Mouse (Mus musculus) liver, embryonic 15.5 days (tissue): ENCODE measurements around the gene Vwa7. TPM values are rescaled to one million over a fixed set of nuclear protein-coding genes. Genes with fewer than 3 reads are reported as not detected.
A peak's percentile ranks its signal among the peaks of the same experiment; 100 is the strongest.

Experiments
- ATAC-seq: fragments of 200-750 bp; cut with Nextera tagmentation; 2 replicates; pipeline ENCODE4 v1.8.0; 2017; ENCODE audit warnings: moderate number of reproducible peaks, mild to moderate bottlenecking, moderate library complexity; ENCODE audit not compliant: insufficient read depth
- H3K27ac ChIP-seq: fragments of 300-500 bp; sonication (generic); replicated peaks from 2 replicates; pipeline ENCODE4 v1.5.1; 2015; ENCODE audit warnings: mild to moderate bottlenecking, inconsistent platforms
- H3K27me3 ChIP-seq: fragments of 300-500 bp; sonication (generic); 2 replicates; pipeline ENCODE4 v1.6.1; 2015; ENCODE audit warnings: mild to moderate bottlenecking, inconsistent platforms
- H3K36me3 ChIP-seq: fragments of 300-500 bp; sonication (generic); replicated peaks from 2 replicates; pipeline ENCODE4 v1.6.1; 2015; ENCODE audit warnings: moderate library complexity, mild to moderate bottlenecking, inconsistent platforms
- H3K4me1 ChIP-seq: fragments of 300-500 bp; sonication (generic); replicated peaks from 2 replicates; pipeline ENCODE4 v1.6.1; 2015; ENCODE audit warnings: inconsistent platforms
- H3K4me2 ChIP-seq: fragments of 300-500 bp; sonication (generic); 2 replicates; pipeline ENCODE4 v1.6.1; 2015; ENCODE audit warnings: moderate library complexity, mild to moderate bottlenecking, inconsistent platforms
- H3K4me3 ChIP-seq: fragments of 300-500 bp; sonication (generic); replicated peaks from 2 replicates; pipeline ENCODE4 v1.5.1; 2015; ENCODE audit warnings: mild to moderate bottlenecking, inconsistent platforms
- H3K9ac ChIP-seq: fragments of 300-500 bp; sonication (generic); 2 replicates; pipeline ENCODE4 v1.6.1; 2015; ENCODE audit warnings: moderate library complexity, mild to moderate bottlenecking, inconsistent platforms
- H3K9me3 ChIP-seq: fragments of 300-500 bp; sonication (generic); replicated peaks from 2 replicates; pipeline ENCODE4 v1.6.1; 2016; ENCODE audit warnings: inconsistent platforms
- WGBS: fragments of 180-500 bp; shearing (Covaris S2); methylation state at CpG from one replicate; pipeline ENCODE4 v1.1.7; 2015; ENCODE audit warnings: mixed read lengths; ENCODE audit not compliant: insufficient replicate concordance; 5-methylcytosine and 5-hydroxymethylcytosine counted together
- polyA plus RNA-seq: library from polyadenylated mRNA; unstranded; fragments of >200 nt; fragmentation: Nextera tagmentation; extraction: Ambion mirVana; gene quantifications from 2 replicates; pipeline ENCODE4 v1.2.1, GENCODE M21; 2015

Vwa7 gene
- polyA plus RNA-seq, 1 experiment from 2014 or later = 0.09 TPM

DNA sequence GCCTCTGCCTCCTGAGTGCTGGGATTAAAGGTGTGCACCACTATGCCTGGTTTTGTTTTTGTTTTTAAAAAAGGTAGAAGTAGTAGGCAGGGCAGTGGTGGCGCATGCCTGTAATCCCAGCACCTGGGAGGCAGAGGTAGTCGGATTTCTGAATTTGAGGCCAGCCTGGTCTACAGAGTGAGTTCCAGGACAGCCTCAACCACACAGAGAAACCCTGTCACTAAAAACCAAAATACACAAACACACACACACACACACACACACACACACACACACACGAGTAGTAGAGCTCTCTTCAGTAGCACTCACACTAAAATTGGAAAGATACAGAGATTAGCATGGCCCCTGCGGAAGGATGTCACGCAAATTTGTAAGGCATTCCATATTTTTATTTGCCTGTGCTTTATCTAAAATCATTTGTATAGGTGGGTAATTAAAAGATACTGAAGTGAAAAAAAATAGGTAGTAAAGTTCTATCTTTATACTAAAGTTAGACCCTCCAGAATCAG lies 32.6 kb downstream of the Vwa7 start:
- no peaks in the 10 kb centered on the region for H3K27me3 ChIP-seq
- peaks cover 92% of the 10 kb centered on the region for H3K4me1 ChIP-seq

GRCm38 (mm10) chr17:35049561-35050016 lies 33.2 kb downstream of the Vwa7 start, which contains the start of gene Clic1:
TSS of gene Clic1 (plus strand) at chr17:35049966.
- WGBS = 1% methylated on average over 11 of the region's 11 CpGs
- Histone ChIP-seq H3K27ac (peak within 1 kb of the TSS; percentile 91), H3K9me3 (no peaks in the 10 kb centered on the region), H3K27me3 (no peaks in the 10 kb centered on the region), H3K4me1 (peaks cover 86% of the 10 kb centered on the region), H3K36me3 (peaks cover 27% of the 10 kb centered on the region), H3K4me3 (peak within 1 kb of the TSS; percentile 72), H3K9ac (peak within 1 kb of the TSS; percentile 87), H3K4me2 (peak within 1 kb of the TSS; percentile 98)
- no peak for ATAC-seq

More for the DNA sequence above, 32.6 kb downstream of the Vwa7 start:
- Histone ChIP-seq H3K9me3 (no peaks in the 10 kb centered on the region), H3K36me3 (peaks cover 21% of the 10 kb centered on the region), H3K9ac (0 out of 2 replicates have a peak overlapping the region, but pooled peaks have one; percentile 12), H3K4me2 (peak overlapping the region; percentile 98), H3K27ac (peak overlapping the region; percentile 91), H3K4me3 (peak overlapping the region; percentile 72; the same call in 1 of the 2 replicates)
- ATAC-seq = no peak
- WGBS = 32% methylated on average over 5 of the region's 5 CpGs

GRCm38 (mm10) chr17:35050126-35050750 lies 33.9 kb downstream of the Vwa7 start:
- peak; percentile 23 for ATAC-seq
- under 1% methylated on average over 27 of the region's 27 CpGs for WGBS
- no peaks in the 10 kb centered on the region for H3K27me3 ChIP-seq
- peak overlapping the region; percentile 91 for H3K27ac ChIP-seq
- H3K9ac ChIP-seq = peak overlapping the region; percentile 87
- no peaks in the 10 kb centered on the region for H3K9me3 ChIP-seq
- peak overlapping the region; percentile 72 for H3K4me3 ChIP-seq
- H3K4me2 ChIP-seq = peak overlapping the region; percentile 98
- peaks cover 82% of the 10 kb centered on the region for H3K4me1 ChIP-seq
- H3K36me3 ChIP-seq = peaks cover 33% of the 10 kb centered on the region

- ATAC-seq = peak; percentile 44; the same call in 1 of the 2 replicates
- 2% methylated on average over 21 of the region's 21 CpGs for WGBS
- H3K4me1 ChIP-seq = peaks cover 81% of the 10 kb centered on the region
Observed at GRCm38 (mm10) chr17:35051156-35052086, 35.0 kb downstream of the Vwa7 start.

GRCm38 (mm10) chr17:35052271-35052798 lies 36.0 kb downstream of the Vwa7 start:
- Histone ChIP-seq H3K4me2 (peak overlapping the region; percentile 98), H3K27ac (peak overlapping the region; percentile 91), H3K9ac (peak overlapping the region; percentile 87), H3K27me3 (no peaks in the 10 kb centered on the region), H3K4me3 (peak overlapping the region; percentile 72), H3K36me3 (peaks cover 52% of the 10 kb centered on the region), H3K9me3 (no peaks in the 10 kb centered on the region), H3K4me1 (peaks cover 76% of the 10 kb centered on the region)
- no peak for ATAC-seq
- WGBS = 81% methylated on average over 12 of the region's 12 CpGs

More at GRCm38 (mm10) chr17:35051156-35052086, 35.0 kb downstream of the Vwa7 start:
- Histone ChIP-seq H3K9me3 (no peaks in the 10 kb centered on the region), H3K4me3 (peak overlapping the region; percentile 72), H3K9ac (peak overlapping the region; percentile 87), H3K36me3 (peaks cover 45% of the 10 kb centered on the region), H3K27me3 (no peaks in the 10 kb centered on the region), H3K4me2 (peak overlapping the region; percentile 98), H3K27ac (peak overlapping the region; percentile 91)

GRCm38 (mm10) chr17:35055691-35056495 lies 39.5 kb downstream of the Vwa7 start:
- no peaks in the 10 kb centered on the region for H3K9me3 ChIP-seq
- H3K9ac ChIP-seq = no peak overlapping the region
- no peak overlapping the region for H3K27ac ChIP-seq
- no peak overlapping the region for H3K4me3 ChIP-seq
- H3K4me2 ChIP-seq = no peak overlapping the region
- WGBS = 77% methylated on average over 7 of the region's 7 CpGs
- peaks cover 65% of the 10 kb centered on the region for H3K36me3 ChIP-seq
- no peak for ATAC-seq
- H3K27me3 ChIP-seq = peaks cover 8% of the 10 kb centered on the region; the same call in 1 of the 2 replicates
- H3K4me1 ChIP-seq = peaks cover 77% of the 10 kb centered on the region

- Histone ChIP-seq H3K4me3 (no peak overlapping the region), H3K9me3 (no peaks in the 10 kb centered on the region), H3K27ac (0 out of 2 replicates have a peak overlapping the region, but pooled peaks have one; percentile 3), H3K9ac (no peak overlapping the region), H3K4me1 (peaks cover 71% of the 10 kb centered on the region), H3K4me2 (no peak overlapping the region), H3K36me3 (peaks cover 63% of the 10 kb centered on the region), H3K27me3 (peaks cover 16% of the 10 kb centered on the region; the same call in 1 of the 2 replicates)
- WGBS = 23% methylated on average over 3 of the region's 3 CpGs
- ATAC-seq = no peak
Observed at GRCm38 (mm10) chr17:35057090-35057489, 40.7 kb downstream of the Vwa7 start.

GRCm38 (mm10) chr17:35058316-35058715 lies 41.9 kb downstream of the Vwa7 start:
- peaks cover 24% of the 10 kb centered on the region for H3K27me3 ChIP-seq
- peaks cover 59% of the 10 kb centered on the region for H3K4me1 ChIP-seq
- WGBS = 65% methylated on average over 9 of the region's 9 CpGs
- ATAC-seq = no peak
- no peak overlapping the region for H3K9ac ChIP-seq
- no peak overlapping the region for H3K27ac ChIP-seq
- peak overlapping the region; percentile 88 for H3K4me2 ChIP-seq
- no peaks in the 10 kb centered on the region for H3K9me3 ChIP-seq
- peaks cover 51% of the 10 kb centered on the region for H3K36me3 ChIP-seq
- no peak overlapping the region for H3K4me3 ChIP-seq

GRCm38 (mm10) chr17:35058911-35059892 lies 42.8 kb downstream of the Vwa7 start, which contains the start of gene Ddah2:
TSS of gene Ddah2 (plus strand) at chr17:35059035.
- peaks cover 33% of the 10 kb centered on the region for H3K27me3 ChIP-seq
- H3K4me1 ChIP-seq = peaks cover 58% of the 10 kb centered on the region
- peak within 1 kb of the TSS; percentile 43; the same call in 1 of the 2 replicates for H3K27ac ChIP-seq
- no peaks in the 10 kb centered on the region for H3K9me3 ChIP-seq
- H3K4me3 ChIP-seq = peak within 1 kb of the TSS; percentile 58
- ATAC-seq = peak; percentile 69
- H3K9ac ChIP-seq = peak within 1 kb of the TSS; percentile 26; the same call in 1 of the 2 replicates
- WGBS = under 1% methylated on average over 57 of the region's 57 CpGs
- peaks cover 42% of the 10 kb centered on the region for H3K36me3 ChIP-seq
- peak within 1 kb of the TSS; percentile 88 for H3K4me2 ChIP-seq
